Mouse (Mus musculus): Measurements from ENCODE around the gene Cdkl2. TPM values are rescaled to one million over a fixed set of nuclear protein-coding genes. Genes with fewer than 3 reads are reported as not detected.

Cdkl2 gene
- 17.6 and 20.8 TPM in 2 replicates for total RNA-seq (2014; rRNA removed)
- polyA plus RNA-seq (2015; fragmentation: Nextera tagmentation; extraction: Ambion mirVana) = 17.6 and 24.1 TPM in 2 replicates

GRCm38 (mm10) chr5:92043783-92044182, at the start of gene Cdkl2:
Gene Cdkl2, minus strand, starts transcription at chr5:92043883.
- no peaks in the 10 kb centered on the region for H3K9me3 ChIP-seq (ENCODE audit: low read length)
- H3K27me3 ChIP-seq (ENCODE audit: insufficient read depth, low read length) = no peaks in the 10 kb centered on the region
- TF ChIP-seq CTCF (IDR thresholded peaks at IDR 0.05; ENCODE audit: low read depth) = no peak
- H3K4me3 ChIP-seq (ENCODE audit: low read depth, low read length) = peak within 1 kb of the TSS; percentile 76
- H3K27ac ChIP-seq (ENCODE audit: low read depth, low read length) = peak within 1 kb of the TSS; percentile 70
- 75% methylated on average over 4 of the region's 4 CpGs for WGBS
- no peak for DNase-seq
- no peak for ATAC-seq
- H3K4me2 ChIP-seq (ENCODE audit: low read depth) = peak within 1 kb of the TSS; percentile 82
- no peaks in the 10 kb centered on the region for H3K36me3 ChIP-seq (ENCODE audit: insufficient read depth)
- H3K9ac ChIP-seq = peak within 1 kb of the TSS; percentile 64
- H3K4me1 ChIP-seq (ENCODE audit: insufficient read depth) = no peaks in the 10 kb centered on the region

GRCm38 (mm10) chr5:92087469-92087868, 43.8 kb upstream of the Cdkl2 start:
- Histone ChIP-seq H3K9ac (no peak overlapping the region), H3K27ac (ENCODE audit: low read depth, low read length) (no peak overlapping the region), H3K4me1 (ENCODE audit: insufficient read depth) (no peaks in the 10 kb centered on the region; the same call in 1 of the 2 replicates), H3K36me3 (ENCODE audit: insufficient read depth) (no peaks in the 10 kb centered on the region), H3K4me2 (ENCODE audit: low read depth) (no peak overlapping the region), H3K9me3 (ENCODE audit: low read length) (no peaks in the 10 kb centered on the region), H3K4me3 (ENCODE audit: low read depth, low read length) (no peak overlapping the region), H3K27me3 (ENCODE audit: insufficient read depth, low read length) (no peaks in the 10 kb centered on the region)
- no peak for TF ChIP-seq CTCF (IDR thresholded peaks at IDR 0.05; ENCODE audit: low read depth)
- DNase-seq (no peak), ATAC-seq (no peak)
- 95% methylated on average over 4 of the region's 4 CpGs for WGBS

- no peak overlapping the region for H3K4me2 ChIP-seq (ENCODE audit: low read depth)
- H3K9me3 ChIP-seq (ENCODE audit: low read length) = no peaks in the 10 kb centered on the region
- ATAC-seq (no peak), DNase-seq (no peak)
- H3K9ac ChIP-seq = no peak overlapping the region
- H3K4me1 ChIP-seq (ENCODE audit: insufficient read depth) = peaks cover 10% of the 10 kb centered on the region; the same call in 1 of the 2 replicates
- H3K36me3 ChIP-seq (ENCODE audit: insufficient read depth) = no peaks in the 10 kb centered on the region
- no peaks in the 10 kb centered on the region for H3K27me3 ChIP-seq (ENCODE audit: insufficient read depth, low read length)
- H3K4me3 ChIP-seq (ENCODE audit: low read depth, low read length) = no peak overlapping the region
- 83% methylated on average over 7 of the region's 7 CpGs for WGBS
- no peak for TF ChIP-seq CTCF (IDR thresholded peaks at IDR 0.05; ENCODE audit: low read depth)
- H3K27ac ChIP-seq (ENCODE audit: low read depth, low read length) = no peak overlapping the region
Observed at GRCm38 (mm10) chr5:92085821-92086550, 42.3 kb upstream of the Cdkl2 start.

GRCm38 (mm10) chr5:92085246-92085645, 41.6 kb upstream of the Cdkl2 start:
- 71% methylated on average over 4 of the region's 4 CpGs for WGBS
- no peak for DNase-seq
- H3K4me2 ChIP-seq (ENCODE audit: low read depth) = no peak overlapping the region

GRCm38 (mm10) chr5:92083417-92084038, 39.8 kb upstream of the Cdkl2 start, which contains the start of gene G3bp2:
Gene G3bp2, minus strand, starts transcription at chr5:92083719.
- Histone ChIP-seq H3K4me3 (ENCODE audit: low read depth, low read length) (peak within 1 kb of the TSS; percentile 95), H3K27me3 (ENCODE audit: insufficient read depth, low read length) (no peaks in the 10 kb centered on the region), H3K9me3 (ENCODE audit: low read length) (no peaks in the 10 kb centered on the region), H3K27ac (ENCODE audit: low read depth, low read length) (peak within 1 kb of the TSS; percentile 99), H3K4me1 (ENCODE audit: insufficient read depth) (peaks cover 10% of the 10 kb centered on the region; the same call in 1 of the 2 replicates), H3K9ac (peak within 1 kb of the TSS; percentile 99), H3K36me3 (ENCODE audit: insufficient read depth) (no peaks in the 10 kb centered on the region), H3K4me2 (ENCODE audit: low read depth) (peak within 1 kb of the TSS; percentile 53)
- DNase-seq (peak; percentile 100), ATAC-seq (peak; percentile 97)
- no peak for TF ChIP-seq CTCF (IDR thresholded peaks at IDR 0.05; ENCODE audit: low read depth)
- under 1% methylated on average over 65 of the region's 65 CpGs for WGBS

More at GRCm38 (mm10) chr5:92085246-92085645, 41.6 kb upstream of the Cdkl2 start:
- Histone ChIP-seq H3K27ac (ENCODE audit: low read depth, low read length) (no peak overlapping the region), H3K9me3 (ENCODE audit: low read length) (no peaks in the 10 kb centered on the region), H3K27me3 (ENCODE audit: insufficient read depth, low read length) (no peaks in the 10 kb centered on the region), H3K4me3 (ENCODE audit: low read depth, low read length) (no peak overlapping the region), H3K36me3 (ENCODE audit: insufficient read depth) (no peaks in the 10 kb centered on the region), H3K9ac (no peak overlapping the region), H3K4me1 (ENCODE audit: insufficient read depth) (peaks cover 10% of the 10 kb centered on the region; the same call in 1 of the 2 replicates)
- no peak for TF ChIP-seq CTCF (IDR thresholded peaks at IDR 0.05; ENCODE audit: low read depth)
- ATAC-seq = no peak

GRCm38 (mm10) chr5:92082821-92083401, 39.2 kb upstream of the Cdkl2 start:
- Histone ChIP-seq H3K9me3 (ENCODE audit: low read length) (no peaks in the 10 kb centered on the region), H3K27me3 (ENCODE audit: insufficient read depth, low read length) (no peaks in the 10 kb centered on the region), H3K36me3 (ENCODE audit: insufficient read depth) (no peaks in the 10 kb centered on the region), H3K27ac (ENCODE audit: low read depth, low read length) (peak overlapping the region; percentile 99), H3K9ac (peak overlapping the region; percentile 99), H3K4me2 (ENCODE audit: low read depth) (peak overlapping the region; percentile 53), H3K4me3 (ENCODE audit: low read depth, low read length) (peak overlapping the region; percentile 95), H3K4me1 (ENCODE audit: insufficient read depth) (peaks cover 10% of the 10 kb centered on the region; the same call in 1 of the 2 replicates)
- TF ChIP-seq CTCF (IDR thresholded peaks at IDR 0.05; ENCODE audit: low read depth) = no peak
- DNase-seq = peak; percentile 78
- under 1% methylated on average over 55 of the region's 55 CpGs for WGBS
- peak; percentile 30 for ATAC-seq

Data from forebrain, postnatal 0 days (tissue).